Mouse (Mus musculus) lung, postnatal 0 days (tissue): ENCODE results near the gene Zfp568.

Experiments used
- CTCF ChIP-seq: IDR thresholded peaks from 2 replicates; pipeline ENCODE4 v1.5.1; 2016; ENCODE audit warnings: antibody characterized with exemption, mild to moderate bottlenecking
- EP300 ChIP-seq: IDR thresholded peaks from 2 replicates; pipeline ENCODE4 v1.6.1; 2016; ENCODE audit warnings: antibody characterized with exemption, mild to moderate bottlenecking, control low read depth

- TF ChIP-seq CTCF (no peak), EP300 (no peak)
Observed at GRCm38 (mm10) chr7:30028572-30028971, 44.8 kb downstream of the Zfp568 start.
